Mouse (Mus musculus) layer of hippocampus, postnatal 10 days (tissue): ENCODE results near the gene Cyp2c23. TPM values are rescaled to one million over a fixed set of nuclear protein-coding genes. Genes with fewer than 3 reads are reported as not detected.

Source experiments
- DNase-seq, 2 experiments: peaks; one replicate each; pipeline ENCODE4 v3.0.0; 2021; ENCODE audit warnings: low spot score in 2 of 2
- long read RNA-seq: library from polyadenylated mRNA; stranded (forward); transcript quantifications from one replicate; pipeline ENCODE4 v2.0.0, GENCODE M21; 2023
- total RNA-seq, 2 experiments: library from RNA; stranded (reverse); gene quantifications; 2 replicates each; pipeline ENCODE4 v1.2.3; 2021

Cyp2c23 gene
- total RNA-seq: not detected
- long read RNA-seq: 0 reads

DNA sequence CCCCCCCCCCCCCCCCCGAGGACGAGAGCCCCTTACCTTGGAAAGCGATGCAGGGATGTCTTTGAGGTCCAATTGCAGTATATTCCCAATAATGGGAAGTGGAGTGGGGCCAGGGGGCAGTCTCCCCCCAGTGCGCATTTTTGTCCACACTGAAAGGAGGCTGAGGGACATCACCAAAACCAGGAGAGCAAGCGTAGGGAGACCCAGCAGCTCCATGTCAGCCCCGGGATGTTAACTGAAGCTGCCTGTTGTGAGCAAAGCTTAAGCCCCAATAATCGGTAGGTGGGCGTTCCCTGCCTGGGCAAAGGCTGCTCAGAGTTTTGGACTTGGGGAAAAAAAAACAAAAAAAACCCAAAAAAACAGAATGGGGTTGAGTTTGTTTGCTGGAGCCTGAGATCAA lies at the start of gene Cyp2c23:
Gene Cyp2c23 (minus strand): TSS at position 237 of the 400 bp plus-strand sequence.
- no peak for DNase-seq

DNA sequence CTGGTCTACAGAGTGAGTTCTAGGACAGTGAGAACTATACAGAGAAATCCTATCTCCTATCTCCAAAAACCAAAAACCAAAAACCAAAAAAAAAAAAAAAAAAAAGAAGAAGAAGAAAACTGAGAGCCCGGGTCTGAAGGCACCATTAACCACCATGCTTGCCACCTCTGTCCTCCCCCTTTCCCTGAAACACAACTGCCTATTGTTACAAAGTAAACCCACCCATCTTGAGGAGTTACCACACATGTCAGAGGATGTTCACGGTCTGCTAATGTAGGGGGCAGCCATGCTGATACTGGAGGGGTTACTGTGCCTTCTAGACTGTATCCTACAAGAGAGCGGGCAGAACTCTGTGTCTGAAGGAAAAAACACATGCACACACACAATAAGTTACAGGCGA lies 48.0 kb upstream of the Cyp2c23 start:
- DNase-seq: no peak

- DNase-seq: no peak
Observed at GRCm38 (mm10) chr19:44076457-44076856, 47.4 kb upstream of the Cyp2c23 start.

GRCm38 (mm10) chr19:44074986-44075385 lies 46.0 kb upstream of the Cyp2c23 start:
- DNase-seq: no peak

GRCm38 (mm10) chr19:44071166-44071565 lies 42.2 kb upstream of the Cyp2c23 start:
- DNase-seq: no peak

DNA sequence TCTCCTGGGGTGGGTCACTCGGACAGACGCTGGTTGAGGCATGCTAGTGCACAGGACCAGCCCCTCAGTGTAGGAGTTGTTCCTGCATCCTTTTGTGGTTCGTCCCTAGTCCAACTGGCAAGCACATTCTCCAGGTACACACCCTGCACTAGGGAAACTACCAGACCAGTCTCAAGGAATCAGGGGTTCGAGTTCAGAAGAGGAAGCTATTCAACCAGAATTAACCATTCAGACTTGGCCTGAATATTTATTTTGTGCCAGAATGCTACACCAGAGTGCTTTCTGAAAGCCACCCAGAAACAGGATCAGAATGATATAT lies 40.9 kb upstream of the Cyp2c23 start:
- DNase-seq: no peak

DNA sequence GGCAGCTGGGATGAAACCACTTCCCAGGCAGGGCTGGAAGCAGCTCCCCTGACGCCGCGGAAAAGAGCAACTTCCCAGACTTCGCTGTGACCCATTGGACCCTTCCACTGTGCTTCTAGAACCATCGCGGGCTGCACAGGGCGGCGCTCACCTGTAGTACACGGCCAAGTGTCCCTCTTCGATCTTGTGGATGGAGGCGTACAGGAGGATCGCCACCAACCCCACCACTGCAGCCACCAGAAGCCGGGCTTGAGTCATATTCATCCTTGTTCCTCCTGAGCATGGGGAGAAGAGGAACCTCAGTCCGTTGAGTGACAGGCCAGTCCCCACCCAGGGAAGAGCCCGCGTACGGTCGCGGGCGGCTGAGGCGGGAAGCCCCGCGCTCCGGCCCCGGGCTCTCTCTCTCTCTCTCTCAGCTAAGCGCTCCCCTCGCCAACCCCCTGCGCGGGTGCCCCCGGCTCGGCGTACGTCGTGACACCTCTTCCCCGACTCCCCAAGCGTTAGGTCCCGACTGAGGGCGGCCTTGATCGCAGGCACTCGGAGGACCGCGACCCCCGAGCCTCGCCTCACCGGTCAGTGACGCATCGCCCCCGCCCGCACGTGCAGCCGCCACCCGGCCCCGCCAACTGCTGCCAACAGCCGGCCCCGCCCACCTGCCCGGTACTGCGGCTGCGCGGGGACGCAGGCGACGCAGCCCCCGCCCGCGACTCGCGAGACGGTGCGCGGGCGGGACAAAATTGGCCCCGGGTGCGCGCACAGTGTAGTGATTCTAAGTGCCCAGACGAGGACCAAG lies 40.3 kb upstream of the Cyp2c23 start, which contains the start of gene Erlin1:
Gene Erlin1 (minus strand): TSS at position 665 of the 793 bp plus-strand sequence.
- DNase-seq: peak; percentile 92 to 95

DNA sequence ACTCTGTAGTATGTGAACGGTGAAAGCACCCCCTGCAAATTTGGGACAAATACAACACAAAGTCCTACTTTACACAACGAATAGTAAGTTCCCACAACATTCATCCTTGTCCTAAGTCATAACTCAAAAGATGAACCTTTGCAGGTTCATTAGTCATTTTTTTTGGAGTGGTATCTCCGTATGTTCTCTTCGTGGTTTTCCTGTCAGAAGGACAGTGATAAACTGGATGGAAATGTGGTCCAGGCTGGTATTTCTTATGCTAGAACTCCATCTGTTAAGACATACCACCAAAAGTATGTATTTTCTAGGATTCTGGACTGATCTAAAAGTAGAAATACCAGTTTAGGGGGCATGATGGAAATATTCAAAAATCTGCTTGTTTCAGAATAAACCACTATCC lies 39.2 kb upstream of the Cyp2c23 start:
- no peak for DNase-seq

DNA sequence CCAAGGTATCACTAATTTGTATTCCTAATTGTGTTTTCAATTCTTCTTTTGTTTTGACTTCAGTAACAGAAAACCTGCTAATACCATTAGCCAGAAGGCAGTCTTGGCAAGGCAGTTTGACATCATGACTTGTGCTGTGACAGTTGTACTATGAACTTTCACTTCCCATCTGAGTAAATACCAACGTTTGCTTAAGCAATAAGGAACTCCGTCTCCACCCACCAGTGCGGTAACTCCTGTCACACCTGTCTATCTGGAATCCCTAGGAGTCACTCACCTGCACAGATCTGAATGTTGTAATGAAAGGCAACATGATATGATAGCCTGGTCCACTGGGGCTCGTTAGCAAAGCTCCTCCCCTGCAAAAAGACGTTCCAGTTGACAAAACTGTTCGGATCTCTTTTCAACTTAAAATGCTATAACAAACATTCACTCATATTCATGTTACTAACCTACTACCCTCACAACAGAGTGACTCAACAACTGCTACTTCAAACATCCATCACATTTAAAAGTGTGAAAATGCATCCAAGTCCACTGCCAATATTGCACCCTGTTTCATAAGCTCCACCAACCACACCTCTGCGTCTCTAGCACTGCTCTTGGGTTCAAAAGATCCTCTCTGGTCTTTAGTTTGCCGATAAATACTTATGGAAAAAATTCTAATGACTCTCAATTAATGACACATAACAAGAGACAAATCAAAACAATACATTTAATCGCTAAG lies 38.5 kb upstream of the Cyp2c23 start:
- no peak for DNase-seq

DNA sequence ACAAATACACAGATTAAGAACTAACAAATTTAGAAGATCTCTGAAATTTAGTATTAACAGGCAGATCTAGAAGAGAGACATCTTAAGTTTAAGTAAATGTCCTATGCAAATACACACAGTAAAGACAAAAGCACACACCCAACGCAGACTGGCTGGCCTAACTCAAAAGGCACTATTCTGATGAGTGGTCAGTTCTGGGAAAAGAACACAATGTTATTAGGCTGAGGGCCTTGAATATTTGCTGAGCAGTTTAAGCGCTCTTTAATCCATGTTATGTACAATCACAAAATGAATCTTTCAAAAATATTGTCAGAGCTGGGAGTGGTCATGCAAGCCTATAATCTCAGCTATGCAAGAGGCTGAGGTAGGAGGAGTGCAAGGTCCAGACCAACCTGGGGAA lies 35.7 kb upstream of the Cyp2c23 start:
- no peak for DNase-seq

- no peak for DNase-seq
Observed at GRCm38 (mm10) chr19:44063773-44064172, 34.8 kb upstream of the Cyp2c23 start.

DNA sequence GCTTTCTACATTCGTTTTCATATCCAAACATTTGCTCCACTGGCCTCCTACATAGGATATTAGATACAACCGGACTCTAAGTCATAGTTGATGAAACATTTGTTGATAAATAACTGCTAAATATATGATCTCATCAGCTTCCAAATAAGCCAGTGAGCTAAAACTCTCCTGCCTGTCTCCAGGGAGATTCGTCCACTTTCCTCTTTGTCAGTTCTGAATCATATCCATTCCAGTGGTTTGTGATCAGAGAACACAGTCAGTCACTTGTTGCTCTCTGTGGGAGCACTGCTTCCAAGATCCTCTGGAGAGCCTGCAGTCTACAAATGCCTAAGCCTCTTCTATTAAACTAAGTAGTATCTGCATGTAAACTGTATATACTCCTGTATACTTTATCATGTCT lies 31.2 kb upstream of the Cyp2c23 start:
- DNase-seq: no peak

GRCm38 (mm10) chr19:44055173-44055826 lies 26.3 kb upstream of the Cyp2c23 start:
- DNase-seq: no peak

- no peak for DNase-seq
Observed at GRCm38 (mm10) chr19:44050388-44050787, 21.4 kb upstream of the Cyp2c23 start.

GRCm38 (mm10) chr19:44049282-44049681 lies 20.3 kb upstream of the Cyp2c23 start:
- DNase-seq: no peak

- DNase-seq: no peak
Observed at GRCm38 (mm10) chr19:44045847-44046246, 16.8 kb upstream of the Cyp2c23 start.

- DNase-seq: no peak
Observed at GRCm38 (mm10) chr19:44042121-44042520, 13.1 kb upstream of the Cyp2c23 start.

DNA sequence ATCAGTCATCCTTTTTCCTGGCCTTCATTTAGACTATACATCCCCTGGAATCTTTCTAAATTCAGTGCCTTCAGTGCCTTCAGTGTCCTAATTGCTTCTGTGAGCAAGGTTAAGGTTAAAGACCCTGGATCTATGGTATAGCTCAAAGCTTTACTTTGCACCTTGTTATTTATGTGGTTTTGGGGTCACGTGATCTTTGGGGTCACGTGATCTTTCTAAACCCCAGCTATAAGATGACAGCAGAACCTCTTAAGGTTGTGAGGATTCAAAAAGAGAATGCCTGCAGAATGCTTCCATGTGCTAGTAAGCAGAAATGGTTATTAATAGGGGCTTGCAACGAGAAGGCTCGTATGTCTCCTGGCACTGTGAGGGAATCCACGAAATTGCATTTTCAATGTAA lies 4.4 kb upstream of the Cyp2c23 start:
- no peak for DNase-seq

DNA sequence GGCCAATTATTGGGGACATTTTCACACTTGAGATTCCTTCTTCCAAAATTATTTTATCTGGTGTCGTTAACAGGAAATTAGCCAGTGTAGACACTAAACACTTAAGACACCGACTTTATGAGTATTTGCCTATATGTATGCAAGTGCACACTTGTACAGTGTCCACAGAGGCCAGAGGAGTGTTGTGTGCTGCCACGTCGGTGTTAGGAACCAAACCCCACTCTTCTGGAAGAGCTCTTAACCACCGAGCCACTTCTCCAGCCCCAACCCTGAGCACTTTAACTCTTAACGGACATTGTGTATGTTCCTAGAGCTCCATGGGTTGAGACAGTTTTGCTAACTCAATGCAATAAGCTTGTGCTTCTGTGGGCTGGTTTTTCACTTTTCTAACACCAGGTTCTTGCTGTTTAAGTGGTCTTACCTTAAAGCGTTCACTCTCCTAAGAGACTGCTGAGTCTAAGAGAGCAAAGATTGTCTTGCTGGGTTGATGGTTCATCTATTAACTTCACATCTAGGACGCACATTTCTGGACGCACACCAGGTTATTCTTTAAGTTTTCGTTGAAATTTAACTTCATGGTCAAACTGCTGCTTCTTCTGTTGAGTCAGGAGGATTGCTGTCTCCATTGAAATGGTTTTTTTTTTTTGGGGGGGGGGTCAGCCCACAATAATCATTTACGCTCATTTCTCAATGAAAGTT lies 3.2 kb upstream of the Cyp2c23 start:
- DNase-seq: no peak

GRCm38 (mm10) chr19:44030024-44030423 lies 1.0 kb upstream of the Cyp2c23 start:
- no peak for DNase-seq

- DNase-seq: no peak
Observed at GRCm38 (mm10) chr19:44026956-44027530, 2.0 kb downstream of the Cyp2c23 start.
